Mouse (Mus musculus): ENCODE results near the gene AW822073. TPM values are rescaled to one million over a fixed set of nuclear protein-coding genes. Genes with fewer than 3 reads are reported as not detected.
"Not testable (repeated sequence)": the region's sequence is repeated elsewhere in the genome, so short reads cannot be mapped to it uniquely, and the experiment has no call there.

Gene AW822073
- not detected in 2 replicates for polyA plus RNA-seq (2015; fragmentation: Nextera tagmentation; extraction: Ambion mirVana)

GRCm38 (mm10) chr10:58224827-58225785 lies at the start of gene AW822073:
Gene AW822073 (minus strand): TSS chr10:58224930.
- H3K27ac ChIP-seq; H3K9me3 ChIP-seq; ATAC-seq (ENCODE audit: insufficient read depth, low FRiP score, low read depth); H3K9ac ChIP-seq; H3K4me3 ChIP-seq (replicated peaks); H3K36me3 ChIP-seq; H3K4me1 ChIP-seq; H3K27me3 ChIP-seq (replicated peaks); H3K4me2 ChIP-seq: not testable (repeated sequence)
- 83% methylated on average over 18 of the region's 18 CpGs for WGBS

GRCm38 (mm10) chr10:58258466-58258865 lies 33.7 kb upstream of the AW822073 start:
- Histone ChIP-seq H3K4me1 (no peaks in the 10 kb centered on the region), H3K4me2 (no peak overlapping the region), H3K27ac (no peak overlapping the region), H3K27me3 (replicated peaks) (no peaks in the 10 kb centered on the region), H3K9me3 (no peaks in the 10 kb centered on the region), H3K9ac (no peak overlapping the region), H3K36me3 (peaks cover 6% of the 10 kb centered on the region), H3K4me3 (replicated peaks) (no peak overlapping the region)
- 60% methylated on average over 5 of the region's 5 CpGs for WGBS
- ATAC-seq (ENCODE audit: insufficient read depth, low FRiP score, low read depth): no peak

- Histone ChIP-seq H3K9ac (0 out of 2 replicates have a peak overlapping the region, but pooled peaks have one; percentile 69), H3K36me3 (peaks cover 2% of the 10 kb centered on the region; the same call in 1 of the 2 replicates), H3K4me1 (no peaks in the 10 kb centered on the region), H3K9me3 (no peaks in the 10 kb centered on the region), H3K27ac (peak overlapping the region; percentile 80; the same call in 1 of the 2 replicates), H3K4me3 (replicated peaks) (peak overlapping the region; percentile 91), H3K4me2 (peak overlapping the region; percentile 51), H3K27me3 (replicated peaks) (no peaks in the 10 kb centered on the region)
- WGBS: under 1% methylated on average over 4 of the region's 4 CpGs
- no peak; the same call in 1 of the 2 replicates for ATAC-seq (ENCODE audit: insufficient read depth, low FRiP score, low read depth)
Observed at GRCm38 (mm10) chr10:58255954-58256353, 31.2 kb upstream of the AW822073 start.

- no peaks in the 10 kb centered on the region for H3K9me3 ChIP-seq
- ATAC-seq (ENCODE audit: insufficient read depth, low FRiP score, low read depth): peak; percentile 99
- H3K4me3 ChIP-seq (replicated peaks): peak within 1 kb of the TSS; percentile 91
- 0% methylated on average over 58 of the region's 58 CpGs for WGBS
- H3K27ac ChIP-seq: peak within 1 kb of the TSS; percentile 80
- H3K27me3 ChIP-seq (replicated peaks): no peaks in the 10 kb centered on the region
- H3K4me1 ChIP-seq: no peaks in the 10 kb centered on the region
- 0 out of 2 replicates have a peak, but pooled peaks cover 2% of the 10 kb centered on the region for H3K36me3 ChIP-seq
- H3K4me2 ChIP-seq: peak within 1 kb of the TSS; percentile 51
- peak within 1 kb of the TSS; percentile 69; the same call in 1 of the 2 replicates for H3K9ac ChIP-seq
Observed at GRCm38 (mm10) chr10:58255213-58255892, 30.6 kb upstream of the AW822073 start, which contains the start of gene Gcc2. Gene Gcc2 (plus strand): TSS chr10:58255497.

GRCm38 (mm10) chr10:58254635-58255175 lies 30.0 kb upstream of the AW822073 start:
- ATAC-seq (ENCODE audit: insufficient read depth, low FRiP score, low read depth): no peak

GRCm38 (mm10) chr10:58249535-58249934 lies 24.8 kb upstream of the AW822073 start:
- H3K9me3 ChIP-seq: no peaks in the 10 kb centered on the region
- H3K9ac ChIP-seq: no peak overlapping the region
- no peaks in the 10 kb centered on the region for H3K36me3 ChIP-seq
- 16% methylated on average over 1 of the region's 1 CpGs for WGBS
- H3K4me3 ChIP-seq (replicated peaks): no peak overlapping the region
- ATAC-seq (ENCODE audit: insufficient read depth, low FRiP score, low read depth): no peak
- H3K4me1 ChIP-seq: no peaks in the 10 kb centered on the region
- no peak overlapping the region for H3K4me2 ChIP-seq
- H3K27me3 ChIP-seq (replicated peaks): no peaks in the 10 kb centered on the region
- H3K27ac ChIP-seq: no peak overlapping the region

More at GRCm38 (mm10) chr10:58254635-58255175, 30.0 kb upstream of the AW822073 start:
- Histone ChIP-seq H3K9me3 (no peaks in the 10 kb centered on the region), H3K27me3 (replicated peaks) (no peaks in the 10 kb centered on the region), H3K36me3 (0 out of 2 replicates have a peak, but pooled peaks cover 2% of the 10 kb centered on the region), H3K27ac (no peak overlapping the region), H3K4me1 (no peaks in the 10 kb centered on the region), H3K4me3 (replicated peaks) (peak overlapping the region; percentile 91), H3K4me2 (peak overlapping the region; percentile 51), H3K9ac (no peak overlapping the region)
- WGBS: 29% methylated on average over 6 of the region's 6 CpGs

- not testable (repeated sequence) for H3K36me3 ChIP-seq; H3K4me2 ChIP-seq; H3K9ac ChIP-seq; H3K4me1 ChIP-seq; H3K27me3 ChIP-seq (replicated peaks); H3K4me3 ChIP-seq (replicated peaks); H3K27ac ChIP-seq; H3K9me3 ChIP-seq
- 83% methylated on average over 8 of the region's 8 CpGs for WGBS
- ATAC-seq (ENCODE audit: insufficient read depth, low FRiP score, low read depth): peak; percentile 84
Observed at GRCm38 (mm10) chr10:58238984-58239740, 14.4 kb upstream of the AW822073 start.

GRCm38 (mm10) chr10:58236613-58237012 lies 11.9 kb upstream of the AW822073 start, which contains the start of gene Gm4981:
Gene Gm4981 (minus strand): TSS chr10:58236701.
- 88% methylated on average over 10 of the region's 10 CpGs for WGBS
- H3K4me1 ChIP-seq: no peaks in the 10 kb centered on the region

GRCm38 (mm10) chr10:58234985-58235384 lies 10.3 kb upstream of the AW822073 start:
- not testable (repeated sequence) for H3K4me3 ChIP-seq (replicated peaks); H3K4me2 ChIP-seq; H3K27me3 ChIP-seq (replicated peaks); H3K9ac ChIP-seq; H3K9me3 ChIP-seq; H3K36me3 ChIP-seq; H3K27ac ChIP-seq; H3K4me1 ChIP-seq; ATAC-seq (ENCODE audit: insufficient read depth, low FRiP score, low read depth)
- WGBS: 79% methylated on average over 4 of the region's 4 CpGs

More at GRCm38 (mm10) chr10:58236613-58237012, 11.9 kb upstream of the AW822073 start, which contains the start of gene Gm4981:
- H3K4me2 ChIP-seq: no peak within 1 kb of the TSS
- no peak for ATAC-seq (ENCODE audit: insufficient read depth, low FRiP score, low read depth)
- H3K4me3 ChIP-seq (replicated peaks): no peak within 1 kb of the TSS
- no peaks in the 10 kb centered on the region for H3K27me3 ChIP-seq (replicated peaks)
- H3K36me3 ChIP-seq: no peaks in the 10 kb centered on the region
- no peak within 1 kb of the TSS for H3K9ac ChIP-seq
- H3K27ac ChIP-seq: no peak within 1 kb of the TSS
- peaks cover 5% of the 10 kb centered on the region for H3K9me3 ChIP-seq

GRCm38 (mm10) chr10:58233740-58234121 lies 9.0 kb upstream of the AW822073 start:
- not testable (repeated sequence) for H3K9me3 ChIP-seq; H3K4me1 ChIP-seq; H3K9ac ChIP-seq; H3K4me2 ChIP-seq; H3K36me3 ChIP-seq; H3K27me3 ChIP-seq (replicated peaks); H3K27ac ChIP-seq; H3K4me3 ChIP-seq (replicated peaks)
- ATAC-seq (ENCODE audit: insufficient read depth, low FRiP score, low read depth): peak; percentile 0; the same call in 1 of the 2 replicates
